Mouse (Mus musculus): ENCODE measurements around the gene Otc. TPM values are rescaled to one million over a fixed set of nuclear protein-coding genes. Genes with fewer than 3 reads are reported as not detected.

Otc gene
- 0.07 and 0.13 TPM in 2 replicates for polyA plus RNA-seq (2015; fragmentation: Nextera tagmentation; extraction: Ambion mirVana)

- WGBS, result 59% methylated on average over 2 of the region's 2 CpGs
- Histone ChIP-seq H3K36me3 (ENCODE audit: control insufficient read depth, insufficient read depth, low read length) (no peaks in the 10 kb centered on the region), H3K9me3 (ENCODE audit: control insufficient read depth, low read length) (no peaks in the 10 kb centered on the region), H3K4me1 (replicated peaks; ENCODE audit: control insufficient read depth, insufficient read depth) (no peaks in the 10 kb centered on the region), H3K4me2 (replicated peaks; ENCODE audit: low read depth) (no peak within 1 kb of the TSS), H3K27ac (replicated peaks) (no peak within 1 kb of the TSS), H3K9ac (ENCODE audit: low read length) (no peak within 1 kb of the TSS), H3K4me3 (ENCODE audit: low read depth, low read length) (no peak within 1 kb of the TSS), H3K27me3 (ENCODE audit: control insufficient read depth, insufficient read depth, low read length) (no peaks in the 10 kb centered on the region)
- no peak for DNase-seq (ENCODE audit: low spot score)
- no peak for ATAC-seq (ENCODE audit: low FRiP score, low TSS enrichment)
- TF ChIP-seq EP300 (optimal IDR thresholded peaks at IDR 0.05), result no peak
- TF ChIP-seq CTCF (IDR thresholded peaks at IDR 0.05; ENCODE audit: low read depth), result no peak
Measured at GRCm38 (mm10) chrX:10251852-10252504, at the start of gene Otc. Otc (plus strand) TSS chrX:10252305.

GRCm38 (mm10) chrX:10205937-10206336 is 46.2 kb upstream of the Otc start:
- ATAC-seq (ENCODE audit: low FRiP score, low TSS enrichment) (no peak), DNase-seq (ENCODE audit: low spot score) (no peak)
- 84% methylated on average over 5 of the region's 5 CpGs for WGBS
- no peak overlapping the region for H3K4me2 ChIP-seq (replicated peaks; ENCODE audit: low read depth)
- no peaks in the 10 kb centered on the region for H3K4me1 ChIP-seq (replicated peaks; ENCODE audit: control insufficient read depth, insufficient read depth)
- no peak overlapping the region for H3K4me3 ChIP-seq (ENCODE audit: low read depth, low read length)
- no peaks in the 10 kb centered on the region for H3K9me3 ChIP-seq (ENCODE audit: control insufficient read depth, low read length)
- H3K36me3 ChIP-seq (ENCODE audit: control insufficient read depth, insufficient read depth, low read length), result no peaks in the 10 kb centered on the region
- H3K27me3 ChIP-seq (ENCODE audit: control insufficient read depth, insufficient read depth, low read length), result no peaks in the 10 kb centered on the region
- H3K27ac ChIP-seq (replicated peaks), result no peak overlapping the region
- H3K9ac ChIP-seq (ENCODE audit: low read length), result no peak overlapping the region
- TF ChIP-seq CTCF (IDR thresholded peaks at IDR 0.05; ENCODE audit: low read depth), result no peak
- no peak for TF ChIP-seq EP300 (optimal IDR thresholded peaks at IDR 0.05)

GRCm38 (mm10) chrX:10215972-10216371 is 36.1 kb upstream of the Otc start:
- WGBS, result 20% methylated on average over 16 of the region's 16 CpGs
- H3K9ac ChIP-seq (ENCODE audit: low read length), result peak overlapping the region; percentile 63
- H3K4me1 ChIP-seq (replicated peaks; ENCODE audit: control insufficient read depth, insufficient read depth), result no peaks in the 10 kb centered on the region
- ATAC-seq (ENCODE audit: low FRiP score, low TSS enrichment) (peak; percentile 60), DNase-seq (ENCODE audit: low spot score) (no peak)
- peak overlapping the region; percentile 85 for H3K27ac ChIP-seq (replicated peaks)
- TF ChIP-seq CTCF (IDR thresholded peaks at IDR 0.05; ENCODE audit: low read depth), result no peak
- TF ChIP-seq EP300 (optimal IDR thresholded peaks at IDR 0.05), result no peak
- no peaks in the 10 kb centered on the region for H3K27me3 ChIP-seq (ENCODE audit: control insufficient read depth, insufficient read depth, low read length)
- peak overlapping the region; percentile 42 for H3K4me2 ChIP-seq (replicated peaks; ENCODE audit: low read depth)
- no peaks in the 10 kb centered on the region for H3K9me3 ChIP-seq (ENCODE audit: control insufficient read depth, low read length)
- H3K36me3 ChIP-seq (ENCODE audit: control insufficient read depth, insufficient read depth, low read length), result no peaks in the 10 kb centered on the region
- peak overlapping the region; percentile 53 for H3K4me3 ChIP-seq (ENCODE audit: low read depth, low read length)

- DNase-seq (ENCODE audit: low spot score), result peak; percentile 91
- Histone ChIP-seq H3K36me3 (ENCODE audit: control insufficient read depth, insufficient read depth, low read length) (no peaks in the 10 kb centered on the region), H3K4me3 (ENCODE audit: low read depth, low read length) (peak within 1 kb of the TSS; percentile 53), H3K4me2 (replicated peaks; ENCODE audit: low read depth) (peak within 1 kb of the TSS; percentile 42), H3K27me3 (ENCODE audit: control insufficient read depth, insufficient read depth, low read length) (no peaks in the 10 kb centered on the region), H3K9me3 (ENCODE audit: control insufficient read depth, low read length) (no peaks in the 10 kb centered on the region), H3K9ac (ENCODE audit: low read length) (peak within 1 kb of the TSS; percentile 63), H3K27ac (replicated peaks) (peak within 1 kb of the TSS; percentile 85), H3K4me1 (replicated peaks; ENCODE audit: control insufficient read depth, insufficient read depth) (no peaks in the 10 kb centered on the region)
- ATAC-seq (ENCODE audit: low FRiP score, low TSS enrichment), result peak; percentile 99
- 11% methylated on average over 37 of the region's 47 CpGs for WGBS
- peak; percentile 85 for TF ChIP-seq CTCF (IDR thresholded peaks at IDR 0.05; ENCODE audit: low read depth)
- no peak for TF ChIP-seq EP300 (optimal IDR thresholded peaks at IDR 0.05)
Measured at GRCm38 (mm10) chrX:10216410-10216949, 35.6 kb upstream of the Otc start, which contains the start of gene Rpgr. Rpgr (minus strand) TSS chrX:10216920.

- TF ChIP-seq EP300 (optimal IDR thresholded peaks at IDR 0.05) (no peak), CTCF (IDR thresholded peaks at IDR 0.05; ENCODE audit: low read depth) (no peak)
- no peak for ATAC-seq (ENCODE audit: low FRiP score, low TSS enrichment)
- H3K27me3 ChIP-seq (ENCODE audit: control insufficient read depth, insufficient read depth, low read length), result no peaks in the 10 kb centered on the region
- no peak overlapping the region for H3K27ac ChIP-seq (replicated peaks)
- 66% methylated on average over 6 of the region's 6 CpGs for WGBS
- no peaks in the 10 kb centered on the region for H3K4me1 ChIP-seq (replicated peaks; ENCODE audit: control insufficient read depth, insufficient read depth)
- no peak overlapping the region for H3K4me3 ChIP-seq (ENCODE audit: low read depth, low read length)
- no peak overlapping the region for H3K4me2 ChIP-seq (replicated peaks; ENCODE audit: low read depth)
- no peaks in the 10 kb centered on the region for H3K9me3 ChIP-seq (ENCODE audit: control insufficient read depth, low read length)
- no peaks in the 10 kb centered on the region for H3K36me3 ChIP-seq (ENCODE audit: control insufficient read depth, insufficient read depth, low read length)
- H3K9ac ChIP-seq (ENCODE audit: low read length), result no peak overlapping the region
- no peak for DNase-seq (ENCODE audit: low spot score)
Measured at GRCm38 (mm10) chrX:10219281-10219680, 32.8 kb upstream of the Otc start.

GRCm38 (mm10) chrX:10233051-10233450 is 19.1 kb upstream of the Otc start:
- H3K4me3 ChIP-seq (ENCODE audit: low read depth, low read length), result no peak overlapping the region
- H3K9ac ChIP-seq (ENCODE audit: low read length), result no peak overlapping the region
- no peaks in the 10 kb centered on the region for H3K27me3 ChIP-seq (ENCODE audit: control insufficient read depth, insufficient read depth, low read length)
- no peaks in the 10 kb centered on the region for H3K4me1 ChIP-seq (replicated peaks; ENCODE audit: control insufficient read depth, insufficient read depth)
- 60% methylated on average over 2 of the region's 2 CpGs for WGBS
- no peaks in the 10 kb centered on the region for H3K9me3 ChIP-seq (ENCODE audit: control insufficient read depth, low read length)
- DNase-seq (ENCODE audit: low spot score) (no peak), ATAC-seq (ENCODE audit: low FRiP score, low TSS enrichment) (no peak)
- H3K36me3 ChIP-seq (ENCODE audit: control insufficient read depth, insufficient read depth, low read length), result no peaks in the 10 kb centered on the region
- no peak overlapping the region for H3K27ac ChIP-seq (replicated peaks)
- peak; percentile 53 for TF ChIP-seq CTCF (IDR thresholded peaks at IDR 0.05; ENCODE audit: low read depth)
- TF ChIP-seq EP300 (optimal IDR thresholded peaks at IDR 0.05), result no peak
- H3K4me2 ChIP-seq (replicated peaks; ENCODE audit: low read depth), result no peak overlapping the region
